Mouse (Mus musculus) small intestine, adult 2 months (tissue): ENCODE data around the gene Olfr146.

Experiments used
- CTCF ChIP-seq: fragments of 200-500 bp; IDR thresholded peaks from 2 replicates; pipeline ENCODE4 v1.5.1; 2012; ENCODE audit warnings: low read depth, mild to moderate bottlenecking, control low read depth, inconsistent platforms, low read length, moderate library complexity, mixed read lengths; ENCODE audit not compliant: insufficient replicate concordance, insufficient read length; ENCODE audit errors: extremely low read depth
- POLR2A ChIP-seq: fragments of 200-500 bp; IDR thresholded peaks from 2 replicates; pipeline ENCODE4 v1.6.1; 2012; ENCODE audit warnings: low read depth, mild to moderate bottlenecking, control low read depth, inconsistent platforms, low read length, moderate library complexity

- TF ChIP-seq CTCF: no peak
- TF ChIP-seq POLR2A: no peak
Observed at GRCm38 (mm10) chr9:39064851-39065250, 41.7 kb upstream of the Olfr146 start, which contains the start of gene Olfr937.
